Mouse (Mus musculus) midbrain, embryonic 13.5 days (tissue): ENCODE data around the gene Ccdc24. TPM values are rescaled to one million over a fixed set of nuclear protein-coding genes. Genes with fewer than 3 reads are reported as not detected.

Experiments used
- ATAC-seq: fragments of 200-750 bp; cut with Nextera tagmentation; 2 replicates; pipeline ENCODE4 v1.8.0; 2017; ENCODE audit warnings: mild to moderate bottlenecking, moderate TSS enrichment, moderate library complexity
- H3K27ac ChIP-seq: fragments of 300-500 bp; sonication (generic); 2 replicates; pipeline ENCODE4 v1.5.1; 2015; ENCODE audit warnings: inconsistent platforms, mild to moderate bottlenecking, moderate library complexity
- H3K27me3 ChIP-seq: fragments of 300-500 bp; sonication (generic); 2 replicates; pipeline ENCODE4 v1.6.1; 2015; ENCODE audit warnings: mild to moderate bottlenecking, inconsistent platforms
- H3K36me3 ChIP-seq: fragments of 300-500 bp; sonication (generic); 2 replicates; pipeline ENCODE4 v1.6.1; 2015; ENCODE audit warnings: mild to moderate bottlenecking, inconsistent platforms
- H3K4me1 ChIP-seq: fragments of 300-500 bp; sonication (generic); replicated peaks from 2 replicates; pipeline ENCODE4 v1.6.1; 2015; ENCODE audit warnings: inconsistent platforms
- H3K4me2 ChIP-seq: fragments of 300-500 bp; sonication (generic); replicated peaks from 2 replicates; pipeline ENCODE4 v1.6.1; 2015; ENCODE audit warnings: moderate library complexity, mild to moderate bottlenecking, inconsistent platforms
- H3K4me3 ChIP-seq: fragments of 300-500 bp; sonication (generic); replicated peaks from 2 replicates; pipeline ENCODE4 v1.5.1; 2015; ENCODE audit warnings: mild to moderate bottlenecking, inconsistent platforms
- H3K9ac ChIP-seq: fragments of 300-500 bp; sonication (generic); replicated peaks from 2 replicates; pipeline ENCODE4 v1.6.1; 2015; ENCODE audit warnings: mild to moderate bottlenecking, inconsistent platforms
- H3K9me3 ChIP-seq: fragments of 300-500 bp; sonication (generic); 2 replicates; pipeline ENCODE4 v1.6.1; 2016; ENCODE audit warnings: mild to moderate bottlenecking, inconsistent platforms
- WGBS: fragments of 180-500 bp; shearing (Covaris S2); methylation state at CpG from one replicate; pipeline ENCODE4 v1.1.7; 2015; 5-methylcytosine and 5-hydroxymethylcytosine counted together
- polyA plus RNA-seq: library from polyadenylated mRNA; unstranded; fragments of >200 nt; fragmentation: Nextera tagmentation; extraction: Ambion mirVana; gene quantifications from 2 replicates; pipeline ENCODE4 v1.2.1, GENCODE M21; 2015

Ccdc24 gene
- polyA plus RNA-seq, 1 experiment from 2014 or later: 3.4 TPM

DNA sequence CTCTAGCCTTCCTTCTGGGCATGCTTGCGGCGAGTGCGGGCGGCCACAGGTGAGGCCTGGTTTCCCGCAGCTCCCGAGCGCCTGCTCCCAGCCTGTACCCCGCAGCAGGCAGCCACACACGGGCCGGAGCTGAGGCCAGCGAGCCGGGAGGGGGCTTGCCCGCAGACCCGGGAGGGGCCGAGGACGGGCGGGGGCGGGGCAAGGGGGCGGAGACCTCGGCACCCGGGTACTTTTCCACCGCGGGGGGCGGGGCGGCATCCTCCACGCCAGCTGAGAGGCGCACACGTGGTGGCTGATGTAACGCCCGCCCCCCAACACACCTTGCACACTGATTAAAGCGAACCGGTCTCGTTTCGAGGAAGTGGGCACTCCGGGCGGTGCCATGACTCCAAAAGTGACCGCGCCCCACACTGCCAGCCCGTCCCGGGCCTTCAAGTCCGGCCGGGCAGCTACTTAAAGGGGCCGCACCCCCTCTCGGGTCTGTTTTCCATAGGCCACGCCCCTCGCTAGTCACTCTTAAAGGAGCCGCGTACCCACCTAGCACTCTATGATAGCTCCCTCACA, 36.1 kb downstream of the Ccdc24 start:
- H3K9me3 ChIP-seq: no peaks in the 10 kb centered on the region
- peaks cover 12% of the 10 kb centered on the region for H3K4me1 ChIP-seq
- peak overlapping the region; percentile 84 for H3K27ac ChIP-seq
- peak overlapping the region; percentile 79 for H3K4me3 ChIP-seq
- ATAC-seq: peak; percentile 91
- H3K4me2 ChIP-seq: peak overlapping the region; percentile 96
- WGBS: under 1% methylated on average over 42 of the region's 48 CpGs
- H3K9ac ChIP-seq: peak overlapping the region; percentile 85
- no peaks in the 10 kb centered on the region for H3K36me3 ChIP-seq
- H3K27me3 ChIP-seq: peaks cover 18% of the 10 kb centered on the region

DNA sequence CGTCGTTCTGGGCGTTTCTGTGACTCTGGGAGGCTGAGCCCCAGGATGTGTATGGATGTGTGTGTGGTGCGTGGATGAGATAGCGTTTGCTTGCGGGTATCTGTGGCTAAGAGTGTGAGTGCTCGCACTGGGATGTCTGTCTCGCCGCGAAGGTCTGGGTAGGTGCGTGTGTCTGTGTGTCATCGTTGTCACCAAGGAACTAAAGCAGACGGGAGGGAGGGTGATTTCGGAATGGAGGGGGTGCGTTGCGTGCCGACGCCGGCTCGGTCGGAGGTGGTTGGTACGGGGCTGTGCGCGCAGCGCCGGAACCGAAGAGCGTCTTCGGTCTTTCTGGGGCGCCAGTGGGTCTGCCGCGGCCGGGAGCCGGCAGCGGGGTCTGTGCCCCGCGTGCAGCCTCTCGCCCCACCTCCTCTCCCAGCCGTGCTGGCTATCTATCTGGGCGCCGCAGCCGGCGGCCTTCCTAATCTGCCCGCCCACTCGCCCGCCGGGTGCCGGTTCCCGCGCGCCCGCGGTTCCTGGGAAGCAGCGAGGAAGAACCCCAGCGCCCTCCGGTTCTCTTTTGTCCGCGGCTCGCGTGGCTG, 36.7 kb downstream of the Ccdc24 start:
- H3K4me2 ChIP-seq: peak overlapping the region; percentile 96
- H3K27ac ChIP-seq: peak overlapping the region; percentile 84
- peaks cover 12% of the 10 kb centered on the region for H3K4me1 ChIP-seq
- H3K9ac ChIP-seq: peak overlapping the region; percentile 85
- H3K27me3 ChIP-seq: peaks cover 18% of the 10 kb centered on the region
- peak overlapping the region; percentile 79 for H3K4me3 ChIP-seq
- under 1% methylated on average over 60 of the region's 60 CpGs for WGBS
- no peaks in the 10 kb centered on the region for H3K9me3 ChIP-seq
- H3K36me3 ChIP-seq: no peaks in the 10 kb centered on the region
- ATAC-seq: peak; percentile 49

DNA sequence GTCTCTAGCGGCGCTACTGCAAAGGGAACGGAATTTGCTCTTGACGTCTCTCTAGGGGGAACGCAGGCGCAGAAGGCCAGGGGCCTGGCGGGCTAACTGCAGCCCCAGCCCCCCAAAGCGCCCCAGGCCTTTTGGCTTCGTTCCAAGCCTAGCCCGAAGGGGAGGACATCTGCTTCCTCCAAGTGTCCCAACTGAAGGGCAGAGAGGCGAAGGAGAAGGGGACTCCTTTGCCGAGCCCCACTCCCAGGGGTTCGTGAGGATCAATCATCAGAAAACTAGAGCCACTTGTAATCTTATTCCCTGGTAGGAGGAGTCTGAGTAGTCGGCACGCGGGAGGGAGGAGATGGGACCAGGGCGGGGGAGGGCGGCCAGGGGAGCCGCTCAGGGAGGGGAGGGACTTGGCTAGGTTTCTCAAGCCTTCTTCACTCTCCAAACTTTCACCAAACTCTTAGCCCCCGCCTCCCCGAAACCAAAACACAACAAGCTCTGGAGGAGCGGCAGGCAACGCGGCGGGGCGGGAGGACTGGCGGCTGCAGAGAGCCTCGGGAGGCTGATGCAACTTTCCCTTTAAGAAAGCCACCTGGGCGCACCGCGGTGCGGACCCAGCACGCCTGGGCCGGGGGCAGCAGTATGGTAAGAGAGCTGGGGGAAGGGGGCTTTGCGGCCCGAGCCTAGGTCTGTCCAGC, 37.4 kb downstream of the Ccdc24 start:
- H3K27me3 ChIP-seq: peaks cover 22% of the 10 kb centered on the region
- H3K36me3 ChIP-seq: no peaks in the 10 kb centered on the region
- peak overlapping the region; percentile 85 for H3K9ac ChIP-seq
- H3K9me3 ChIP-seq: no peaks in the 10 kb centered on the region
- H3K4me2 ChIP-seq: peak overlapping the region; percentile 96
- peak overlapping the region; percentile 79 for H3K4me3 ChIP-seq
- ATAC-seq: peak; percentile 51
- WGBS: under 1% methylated on average over 36 of the region's 36 CpGs
- peaks cover 16% of the 10 kb centered on the region for H3K4me1 ChIP-seq
- peak overlapping the region; percentile 84 for H3K27ac ChIP-seq

DNA sequence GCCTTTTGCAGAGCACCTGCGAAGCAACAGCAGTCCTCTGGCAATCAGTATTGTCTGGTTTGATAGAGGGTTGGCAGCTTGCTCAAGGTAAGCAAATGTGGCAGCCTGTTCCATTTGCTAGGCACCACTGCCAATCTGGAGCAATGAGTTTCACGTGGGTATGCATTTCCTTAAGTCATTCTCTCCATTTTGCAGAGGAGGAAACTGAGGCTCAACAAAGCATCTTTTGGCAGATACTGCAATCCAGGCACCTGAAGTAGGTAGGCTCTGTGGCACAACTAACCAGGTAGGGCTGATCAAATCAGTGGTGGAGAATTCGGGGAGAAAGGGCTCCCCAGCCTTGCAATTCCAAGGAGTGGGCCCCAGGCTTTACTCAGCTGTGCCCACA, 37.9 kb downstream of the Ccdc24 start, which contains the start of gene Slc6a9:
Gene Slc6a9, plus strand, starts transcription at position 50 of the 388 bp plus-strand sequence.
- Histone ChIP-seq H3K36me3 (no peaks in the 10 kb centered on the region), H3K27ac (peak within 1 kb of the TSS; percentile 84), H3K27me3 (peaks cover 22% of the 10 kb centered on the region), H3K4me2 (peak within 1 kb of the TSS; percentile 96), H3K4me3 (peak within 1 kb of the TSS; percentile 79), H3K9ac (peak within 1 kb of the TSS; percentile 85), H3K4me1 (peaks cover 20% of the 10 kb centered on the region), H3K9me3 (no peaks in the 10 kb centered on the region)
- 26% methylated on average over 3 of the region's 3 CpGs for WGBS
- no peak for ATAC-seq

DNA sequence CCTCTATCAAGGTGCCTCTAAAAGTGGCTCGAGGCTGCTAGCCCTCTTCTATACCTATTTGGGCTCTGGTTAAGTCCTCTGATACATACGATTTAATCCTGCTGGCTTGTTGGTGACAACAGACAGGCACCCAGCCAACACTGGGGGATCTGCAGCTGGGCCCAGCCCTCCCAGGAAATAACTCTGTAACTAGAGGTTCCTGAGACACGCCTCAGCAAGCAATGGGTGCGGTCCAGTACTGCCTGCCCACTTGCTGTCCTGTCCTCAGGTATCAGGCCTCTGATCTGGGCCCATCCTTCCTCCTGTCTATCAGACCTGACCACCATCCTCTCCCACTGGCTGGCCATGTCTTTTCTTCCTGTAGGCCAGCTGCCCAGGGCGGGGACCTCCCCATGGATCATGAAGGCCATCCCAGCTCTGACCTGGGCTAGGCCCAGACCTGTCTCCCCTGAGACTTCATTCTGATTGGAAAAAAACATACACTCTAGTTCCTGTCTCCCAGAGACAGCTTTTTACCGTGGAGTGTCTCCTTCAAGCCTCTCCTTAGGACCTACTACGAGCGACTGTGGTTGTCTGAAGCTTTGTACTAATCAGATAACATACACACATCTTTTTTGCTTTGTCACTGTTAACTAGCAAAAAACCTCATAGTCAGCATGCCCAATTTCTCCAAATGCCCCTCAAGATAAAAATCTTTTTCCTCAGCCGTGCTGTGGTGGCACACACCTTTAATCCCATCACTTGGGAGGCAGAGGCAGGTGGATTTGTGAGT, 40.3 kb downstream of the Ccdc24 start:
- H3K27ac ChIP-seq: no peak overlapping the region
- H3K36me3 ChIP-seq: no peaks in the 10 kb centered on the region
- H3K4me1 ChIP-seq: peaks cover 20% of the 10 kb centered on the region
- H3K4me2 ChIP-seq: no peak overlapping the region
- no peak overlapping the region for H3K4me3 ChIP-seq
- no peaks in the 10 kb centered on the region for H3K9me3 ChIP-seq
- ATAC-seq: no peak
- 82% methylated on average over 9 of the region's 9 CpGs for WGBS
- H3K9ac ChIP-seq: no peak overlapping the region
- peaks cover 22% of the 10 kb centered on the region for H3K27me3 ChIP-seq

DNA sequence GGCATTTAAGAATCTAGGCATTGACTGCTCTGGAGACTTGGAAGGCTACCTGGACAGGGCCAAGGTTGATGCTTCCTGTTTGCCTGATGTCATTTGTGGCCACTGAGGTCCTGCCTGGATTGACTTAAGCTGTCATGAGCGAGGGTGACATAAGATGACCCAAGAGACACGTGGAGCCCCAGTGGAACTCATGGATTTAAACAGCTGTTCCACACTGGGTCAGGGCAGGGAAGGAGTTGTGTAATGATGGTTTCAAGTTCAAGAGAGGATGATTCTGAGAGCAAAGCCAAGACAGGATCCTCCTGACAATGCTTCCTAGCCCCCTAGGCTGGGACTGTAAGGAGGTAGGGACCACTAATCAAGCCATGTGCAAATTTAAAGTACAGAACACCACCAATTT, 40.9 kb downstream of the Ccdc24 start:
- peaks cover 20% of the 10 kb centered on the region for H3K4me1 ChIP-seq
- H3K4me3 ChIP-seq: no peak overlapping the region
- no peak overlapping the region for H3K9ac ChIP-seq
- no peaks in the 10 kb centered on the region for H3K9me3 ChIP-seq
- no peak for ATAC-seq
- no peaks in the 10 kb centered on the region for H3K36me3 ChIP-seq
- no peak overlapping the region for H3K4me2 ChIP-seq
- WGBS: 79% methylated on average over 2 of the region's 2 CpGs
- H3K27ac ChIP-seq: no peak overlapping the region
- peaks cover 22% of the 10 kb centered on the region for H3K27me3 ChIP-seq

DNA sequence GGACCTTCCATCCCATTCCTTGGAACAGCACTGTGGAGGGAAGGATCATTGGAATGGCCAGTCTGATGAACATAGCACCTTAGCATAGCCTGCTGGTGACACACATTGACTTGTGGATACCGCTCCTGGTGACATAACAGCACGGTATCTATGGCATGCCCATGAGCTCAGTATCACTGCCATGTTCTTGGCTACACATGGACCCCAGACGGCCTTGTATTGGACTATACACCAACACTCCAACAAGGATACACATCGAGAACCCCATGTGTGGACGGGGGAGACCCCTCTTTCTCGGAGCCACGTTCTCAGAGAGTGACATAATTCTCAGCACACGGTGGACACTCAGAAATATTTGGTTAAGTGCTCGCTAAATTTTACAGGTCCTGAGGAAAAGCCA, 41.6 kb downstream of the Ccdc24 start:
- Histone ChIP-seq H3K27ac (no peak overlapping the region), H3K9me3 (no peaks in the 10 kb centered on the region), H3K4me2 (no peak overlapping the region), H3K27me3 (peaks cover 22% of the 10 kb centered on the region), H3K4me1 (peaks cover 20% of the 10 kb centered on the region), H3K4me3 (no peak overlapping the region), H3K9ac (no peak overlapping the region), H3K36me3 (no peaks in the 10 kb centered on the region)
- no peak for ATAC-seq
- WGBS: 93% methylated on average over 9 of the region's 9 CpGs

DNA sequence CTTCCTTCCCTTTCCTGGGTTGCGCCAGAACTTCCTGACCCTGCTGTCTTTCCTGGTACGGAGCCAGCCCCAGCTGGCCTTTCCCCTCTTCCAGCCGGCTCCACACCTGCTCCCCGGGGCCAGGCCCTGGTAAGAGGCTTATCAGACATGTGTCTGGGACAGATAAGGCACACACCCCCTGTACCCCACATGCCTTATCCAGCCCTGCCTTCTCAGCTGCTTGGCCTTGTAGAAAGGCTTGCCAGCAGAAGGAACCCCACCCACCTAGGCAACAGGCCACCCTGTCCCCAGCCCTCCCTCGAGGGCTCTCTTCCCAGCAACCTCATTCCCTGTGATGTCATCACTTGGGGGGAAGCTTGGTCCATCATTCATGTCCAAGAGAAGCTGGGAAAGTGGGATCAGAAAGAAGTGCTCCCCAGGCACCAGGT, 42.2 kb downstream of the Ccdc24 start:
- WGBS: 16% methylated on average over 5 of the region's 5 CpGs
- no peaks in the 10 kb centered on the region for H3K36me3 ChIP-seq
- H3K9ac ChIP-seq: no peak overlapping the region
- no peaks in the 10 kb centered on the region for H3K9me3 ChIP-seq
- no peak overlapping the region for H3K4me3 ChIP-seq
- no peak overlapping the region for H3K27ac ChIP-seq
- peak; percentile 51 for ATAC-seq
- peaks cover 18% of the 10 kb centered on the region for H3K4me1 ChIP-seq
- H3K27me3 ChIP-seq: peaks cover 22% of the 10 kb centered on the region
- peak overlapping the region; percentile 26 for H3K4me2 ChIP-seq

DNA sequence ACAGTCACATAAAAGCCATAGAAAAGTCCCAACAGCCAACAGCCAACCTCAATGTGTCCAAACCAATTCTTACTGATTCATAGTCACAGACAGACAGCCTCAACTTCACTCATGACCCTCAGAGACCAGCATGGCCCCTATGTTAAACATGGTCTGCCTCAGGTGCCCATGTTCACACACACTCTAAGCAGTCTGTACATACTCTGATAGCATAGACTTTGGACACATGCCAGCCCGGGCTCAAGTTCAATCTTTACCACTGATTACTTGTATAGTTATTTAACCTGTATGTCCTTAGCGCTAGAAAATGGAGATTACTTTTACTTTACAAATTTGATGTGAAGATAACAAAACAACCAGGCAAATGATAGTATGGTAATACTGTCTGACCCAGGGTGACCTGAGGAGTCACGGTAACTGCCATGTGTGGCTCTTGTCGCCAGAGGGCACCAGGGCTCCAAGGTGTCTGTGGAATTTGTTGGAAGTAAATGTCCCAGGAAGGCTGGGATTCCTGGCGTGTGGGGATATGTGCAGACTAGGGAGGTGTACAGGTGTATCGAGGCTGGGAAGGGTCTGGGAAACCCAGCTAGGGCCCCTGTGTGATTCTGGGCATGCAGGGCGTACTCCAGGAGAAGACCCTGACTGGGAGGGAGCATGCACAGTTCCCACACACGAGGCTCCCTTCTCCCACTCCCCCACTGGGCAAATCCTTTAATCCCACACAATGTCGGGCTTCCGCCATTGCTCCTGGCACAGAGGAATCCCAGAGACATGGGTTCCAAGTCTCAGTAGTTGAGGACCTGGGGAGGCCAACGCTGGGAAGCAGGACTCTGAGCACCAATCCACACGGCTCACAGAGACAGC, 42.9 kb downstream of the Ccdc24 start:
- no peaks in the 10 kb centered on the region for H3K9me3 ChIP-seq
- 7% methylated on average over 12 of the region's 12 CpGs for WGBS
- H3K4me1 ChIP-seq: peaks cover 12% of the 10 kb centered on the region
- H3K4me3 ChIP-seq: no peak overlapping the region
- H3K4me2 ChIP-seq: peak overlapping the region; percentile 26
- H3K9ac ChIP-seq: no peak overlapping the region
- peak; percentile 66 for ATAC-seq
- no peak overlapping the region for H3K27ac ChIP-seq
- H3K36me3 ChIP-seq: no peaks in the 10 kb centered on the region
- H3K27me3 ChIP-seq: peaks cover 21% of the 10 kb centered on the region

DNA sequence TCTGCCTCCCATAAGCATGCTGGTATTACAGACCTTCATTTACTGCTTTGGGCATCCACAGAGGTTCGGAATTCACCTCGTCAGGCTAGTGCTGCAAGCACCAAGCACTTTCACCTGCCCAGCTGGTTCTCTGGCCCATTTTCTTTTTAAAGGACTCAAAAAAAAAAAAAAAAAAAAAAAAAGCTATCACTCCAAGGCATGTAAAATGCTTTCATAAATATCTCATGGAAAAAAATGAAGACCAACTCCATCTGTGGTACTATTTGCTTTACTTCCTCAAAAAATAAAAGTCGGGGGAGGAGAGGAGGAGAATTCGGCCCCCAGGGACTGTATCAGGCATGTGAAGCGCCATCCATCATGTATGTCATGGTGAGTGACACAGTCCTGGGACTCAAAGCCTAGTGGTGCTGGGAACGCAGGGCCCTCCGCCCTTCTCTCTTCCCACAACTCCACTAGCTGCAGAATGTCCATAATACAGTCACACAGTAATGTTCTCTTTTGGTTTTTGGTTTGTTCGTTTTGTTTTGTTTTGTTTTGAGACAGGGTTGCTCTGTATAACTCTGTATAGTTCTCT, 43.7 kb downstream of the Ccdc24 start:
- no peak overlapping the region for H3K4me3 ChIP-seq
- no peak overlapping the region for H3K4me2 ChIP-seq
- H3K36me3 ChIP-seq: no peaks in the 10 kb centered on the region
- H3K27me3 ChIP-seq: 0 out of 2 replicates have a peak, but pooled peaks cover 13% of the 10 kb centered on the region
- WGBS: 77% methylated on average over 8 of the region's 8 CpGs
- no peak overlapping the region for H3K9ac ChIP-seq
- ATAC-seq: no peak
- no peaks in the 10 kb centered on the region for H3K9me3 ChIP-seq
- no peak overlapping the region for H3K27ac ChIP-seq
- H3K4me1 ChIP-seq: peaks cover 8% of the 10 kb centered on the region

DNA sequence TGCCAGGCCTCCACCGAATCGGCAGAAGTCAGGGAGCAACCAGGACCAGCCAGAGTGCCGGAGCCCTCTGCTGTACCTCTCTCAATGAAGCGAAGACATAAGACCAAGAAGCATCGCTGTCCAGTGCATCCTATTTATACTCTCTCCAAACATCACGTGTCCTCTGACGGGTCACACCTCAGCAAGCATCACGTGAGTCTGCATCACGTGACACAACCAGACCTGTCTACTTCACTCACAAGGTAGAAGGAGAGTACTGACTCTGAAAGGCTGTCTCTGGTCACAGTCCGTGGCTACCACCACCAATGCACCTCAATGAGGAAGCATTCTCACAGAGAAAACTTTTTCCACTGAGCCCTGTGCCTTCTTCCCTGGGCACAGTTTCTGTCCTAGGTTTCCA, 54.3 kb downstream of the Ccdc24 start:
- Histone ChIP-seq H3K4me3 (no peak overlapping the region), H3K27ac (no peak overlapping the region), H3K36me3 (no peaks in the 10 kb centered on the region), H3K4me2 (no peak overlapping the region), H3K9ac (no peak overlapping the region), H3K9me3 (no peaks in the 10 kb centered on the region), H3K27me3 (no peaks in the 10 kb centered on the region), H3K4me1 (0 out of 2 replicates have a peak, but pooled peaks cover 6% of the 10 kb centered on the region)
- ATAC-seq: no peak
- 93% methylated on average over 10 of the region's 10 CpGs for WGBS
